Mouse (Mus musculus) stomach, postnatal 0 days (tissue): ENCODE measurements around the gene Gm32742.

Experiments
- CTCF ChIP-seq: IDR thresholded peaks from 2 replicates; pipeline ENCODE4 v1.5.1; 2016; ENCODE audit warnings: antibody characterized with exemption, low read depth, mild to moderate bottlenecking, moderate library complexity
- EP300 ChIP-seq: optimal IDR thresholded peaks from 2 replicates; pipeline ENCODE3; 2016; ENCODE audit warnings: antibody characterized with exemption

GRCm38 (mm10) chr9:51147294-51147693 lies 18.0 kb downstream of the Gm32742 start:
- TF ChIP-seq CTCF (no peak), EP300 (no peak)
